Mouse (Mus musculus): ENCODE data around the gene Cdc25a. TPM values are rescaled to one million over a fixed set of nuclear protein-coding genes. Genes with fewer than 3 reads are reported as not detected.

Gene Cdc25a
- total RNA-seq, 2 experiments from 2014 or later: 15.5 to 17.0 TPM

GRCm38 (mm10) chr9:109932361-109932755 is 57.0 kb downstream of the Cdc25a start:
- DNase-seq: peak; percentile 47

GRCm38 (mm10) chr9:109932756-109933375 is 57.5 kb downstream of the Cdc25a start:
- peak; percentile 67 for DNase-seq

- no peak for DNase-seq
Measured at GRCm38 (mm10) chr9:109939401-109939800, 64.0 kb downstream of the Cdc25a start.

- no peak for DNase-seq
Measured at GRCm38 (mm10) chr9:109942796-109943195, 67.4 kb downstream of the Cdc25a start.

Small RNA genes lying within 50 kb of the gene (microRNA-seq; reads per million reads assigned to microRNA genes)
- not detected for gene Mir7089

Other genes starting within 250 kb of the Cdc25a start
- gene Fbxw24, start 249.5 kb upstream of the Cdc25a start, total RNA-seq (2021): not detected
- gene Fbxw25, start 210.9 kb upstream of the Cdc25a start, total RNA-seq (2021): not detected
- under 1 TPM in 1 of 2 experiments, not detected in 1; 0.18 TPM for gene Fbxw18, start 172.9 kb upstream of the Cdc25a start, total RNA-seq (2021)
- not detected for gene Fbxw26, start 129.5 kb upstream of the Cdc25a start, total RNA-seq (2021)
- not detected for gene Fbxw27, start 84.9 kb upstream of the Cdc25a start, total RNA-seq (2021)
- gene Spink8, start 63.3 kb upstream of the Cdc25a start, total RNA-seq (2021): 10 to 100 TPM in 1 of 2 experiments, 1 to 10 TPM in 1; 9.6 to 15.5 TPM
- gene Nme6, start 42.8 kb upstream of the Cdc25a start, total RNA-seq (2021): 10 to 100 TPM; 16.5 to 20.2 TPM
- 10 to 100 TPM; 10.7 to 12.7 TPM for gene Camp, start 26.0 kb upstream of the Cdc25a start, total RNA-seq (2021)
- gene Map4, start 55.9 kb downstream of the Cdc25a start, total RNA-seq (2021): 100 to 1,000 TPM in 1 of 2 experiments, 10 to 100 TPM in 1; 83.5 to 132 TPM
- 10 to 100 TPM; 47.2 to 59.9 TPM for gene Smarcc1, start 242.1 kb downstream of the Cdc25a start, total RNA-seq (2021)
- gene Dhx30, start 242.3 kb downstream of the Cdc25a start, total RNA-seq (2021): 10 to 100 TPM; 90.2 to 91.3 TPM

Data from adrenal gland, postnatal 10 days (tissue).